Mouse (Mus musculus): ENCODE measurements around the gene March6. TPM values are rescaled to one million over a fixed set of nuclear protein-coding genes. Genes with fewer than 3 reads are reported as not detected.

March6 gene
- polyA plus RNA-seq, 1 experiment, result not detected

- WGBS, result 64% methylated on average over 4 of the region's 4 CpGs
- H3K4me3 ChIP-seq (ENCODE audit: insufficient read depth, low read depth, low read length), result no peak overlapping the region
- H3K4me1 ChIP-seq (ENCODE audit: control insufficient read depth, insufficient read depth, low read length), result peaks cover 3% of the 10 kb centered on the region
- H3K27ac ChIP-seq (ENCODE audit: insufficient read depth, low read depth, low read length), result no peak overlapping the region
- TF ChIP-seq CTCF (IDR thresholded peaks at IDR 0.05; ENCODE audit: insufficient read depth, low read depth, low read length), result no peak
- TF ChIP-seq POLR2A (IDR thresholded peaks at IDR 0.05; ENCODE audit: insufficient read depth, low read depth, low read length), result no peak
Observed at GRCm38 (mm10) chr15:31407490-31407889, 123.4 kb downstream of the March6 start.

GRCm38 (mm10) chr15:31406881-31407280 lies 124.0 kb downstream of the March6 start:
- 92% methylated on average over 5 of the region's 5 CpGs for WGBS
- TF ChIP-seq CTCF (IDR thresholded peaks at IDR 0.05; ENCODE audit: insufficient read depth, low read depth, low read length) (no peak), POLR2A (IDR thresholded peaks at IDR 0.05; ENCODE audit: insufficient read depth, low read depth, low read length) (no peak)

More at GRCm38 (mm10) chr15:31406881-31407280, 124.0 kb downstream of the March6 start:
- no peak overlapping the region for H3K4me3 ChIP-seq (ENCODE audit: insufficient read depth, low read depth, low read length)
- peaks cover 6% of the 10 kb centered on the region for H3K4me1 ChIP-seq (ENCODE audit: control insufficient read depth, insufficient read depth, low read length)
- H3K27ac ChIP-seq (ENCODE audit: insufficient read depth, low read depth, low read length), result no peak overlapping the region

Other genes starting within 250 kb of the March6 start
- gene Ankrd33b, start 163.3 kb downstream of the March6 start, polyA plus RNA-seq (2012; ENCODE audit: insufficient read depth, insufficient read length, low replicate concordance, missing spikeins), result not detected in 2 replicates
- gene Ropn1l, start 77.3 kb downstream of the March6 start, polyA plus RNA-seq (2012; ENCODE audit: insufficient read depth, insufficient read length, low replicate concordance, missing spikeins), result not detected in 2 replicates
- not detected in 2 replicates for gene Cmbl, start 34.3 kb upstream of the March6 start, polyA plus RNA-seq (2012; ENCODE audit: insufficient read depth, insufficient read length, low replicate concordance, missing spikeins)
- 293 TPM in 1 of 2 replicates, not detected in the other for gene Cct5, start 70.8 kb upstream of the March6 start, polyA plus RNA-seq (2012; ENCODE audit: insufficient read depth, insufficient read length, low replicate concordance, missing spikeins)
- not detected in 2 replicates for gene Fam173b, start 70.8 kb upstream of the March6 start, polyA plus RNA-seq (2012; ENCODE audit: insufficient read depth, insufficient read length, low replicate concordance, missing spikeins)

All from olfactory bulb, adult 2 months (tissue).